Mouse (Mus musculus): ENCODE measurements around the gene Plac1. TPM values are rescaled to one million over a fixed set of nuclear protein-coding genes. Genes with fewer than 3 reads are reported as not detected.

Plac1 gene
- polyA plus RNA-seq, 1 experiment from 2014 or later = 2.0 TPM

DNA sequence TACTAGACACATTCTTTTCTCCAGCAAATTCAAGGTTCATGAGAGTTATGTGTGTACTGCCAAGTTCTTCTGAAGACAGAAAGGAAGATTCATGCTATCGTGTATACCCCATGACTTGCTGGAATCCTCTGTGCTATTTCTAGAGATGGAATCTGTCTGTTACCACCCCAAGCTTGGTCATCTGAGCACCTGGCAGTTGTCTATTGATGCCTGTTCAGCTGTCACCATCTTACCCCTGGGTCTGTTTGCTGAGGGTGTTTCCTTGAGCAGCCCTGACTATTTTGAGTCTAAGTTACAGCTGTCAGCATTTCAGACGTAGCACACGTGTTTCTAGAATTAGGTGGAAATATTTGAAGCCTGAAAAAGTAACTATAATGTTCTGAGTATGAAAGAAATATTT is 60.1 kb downstream of the Plac1 start:
- 83% methylated on average over 3 of the region's 3 CpGs for WGBS
- no peaks in the 10 kb centered on the region for H3K9me3 ChIP-seq
- H3K4me3 ChIP-seq = no peak overlapping the region
- H3K4me1 ChIP-seq = no peaks in the 10 kb centered on the region
- H3K27ac ChIP-seq = no peak overlapping the region
- DNase-seq (ENCODE audit: extremely low spot score, low spot score) = no peak
- no peaks in the 10 kb centered on the region for H3K27me3 ChIP-seq (ENCODE audit: poor library complexity, severe bottlenecking)
- H3K36me3 ChIP-seq (replicated peaks) = no peaks in the 10 kb centered on the region

DNA sequence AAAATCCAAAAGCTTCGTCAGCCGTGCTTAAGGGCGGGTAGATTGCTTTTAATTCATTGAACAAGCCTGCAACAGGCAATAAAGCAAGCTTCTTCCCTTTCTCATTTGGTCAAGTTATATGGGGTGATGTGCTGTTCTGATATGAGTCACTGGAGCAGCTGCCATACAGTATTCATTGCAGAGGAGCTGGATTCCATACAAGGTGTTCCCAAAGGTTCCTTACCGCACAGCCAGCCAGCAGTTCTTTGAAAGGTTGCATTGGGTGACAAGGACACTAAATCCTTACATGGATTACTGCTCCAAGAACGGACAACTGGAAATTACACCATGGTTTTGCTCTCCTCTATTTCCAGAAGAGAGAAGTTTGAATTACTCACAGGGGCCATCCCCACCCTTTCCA is 63.6 kb downstream of the Plac1 start:
- Histone ChIP-seq H3K36me3 (replicated peaks) (no peaks in the 10 kb centered on the region), H3K4me1 (no peaks in the 10 kb centered on the region), H3K9me3 (no peaks in the 10 kb centered on the region), H3K4me3 (no peak overlapping the region), H3K27ac (no peak overlapping the region), H3K27me3 (ENCODE audit: poor library complexity, severe bottlenecking) (no peaks in the 10 kb centered on the region)
- no peak for DNase-seq (ENCODE audit: extremely low spot score, low spot score)
- 92% methylated on average over 5 of the region's 5 CpGs for WGBS

DNA sequence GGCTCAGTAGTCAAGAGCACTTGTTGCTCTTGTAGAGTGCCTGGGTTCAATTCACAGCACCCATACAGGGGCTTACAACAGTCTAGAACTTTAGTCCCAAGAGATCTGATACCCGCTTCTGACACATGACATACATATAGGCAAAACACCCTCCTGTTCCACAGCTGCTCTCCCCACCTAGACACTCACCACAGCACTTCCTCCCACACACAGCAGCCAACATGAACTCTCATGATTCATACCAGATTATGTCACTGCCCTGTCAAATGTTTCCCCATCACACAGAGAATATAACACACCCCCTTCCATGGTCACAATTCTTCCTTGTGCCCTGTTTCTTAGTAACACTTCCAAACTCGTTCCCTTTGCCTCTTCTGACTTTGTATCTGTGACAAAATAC is 71.3 kb downstream of the Plac1 start:
- no peak overlapping the region for H3K27ac ChIP-seq
- peaks cover 7% of the 10 kb centered on the region; the same call in 1 of the 2 replicates for H3K27me3 ChIP-seq (ENCODE audit: poor library complexity, severe bottlenecking)
- H3K9me3 ChIP-seq = no peaks in the 10 kb centered on the region
- no peak overlapping the region for H3K4me3 ChIP-seq
- WGBS = 85% methylated on average over 2 of the region's 2 CpGs
- no peak for DNase-seq (ENCODE audit: extremely low spot score, low spot score)
- H3K36me3 ChIP-seq (replicated peaks) = no peaks in the 10 kb centered on the region
- H3K4me1 ChIP-seq = peaks cover 12% of the 10 kb centered on the region; the same call in 1 of the 2 replicates

DNA sequence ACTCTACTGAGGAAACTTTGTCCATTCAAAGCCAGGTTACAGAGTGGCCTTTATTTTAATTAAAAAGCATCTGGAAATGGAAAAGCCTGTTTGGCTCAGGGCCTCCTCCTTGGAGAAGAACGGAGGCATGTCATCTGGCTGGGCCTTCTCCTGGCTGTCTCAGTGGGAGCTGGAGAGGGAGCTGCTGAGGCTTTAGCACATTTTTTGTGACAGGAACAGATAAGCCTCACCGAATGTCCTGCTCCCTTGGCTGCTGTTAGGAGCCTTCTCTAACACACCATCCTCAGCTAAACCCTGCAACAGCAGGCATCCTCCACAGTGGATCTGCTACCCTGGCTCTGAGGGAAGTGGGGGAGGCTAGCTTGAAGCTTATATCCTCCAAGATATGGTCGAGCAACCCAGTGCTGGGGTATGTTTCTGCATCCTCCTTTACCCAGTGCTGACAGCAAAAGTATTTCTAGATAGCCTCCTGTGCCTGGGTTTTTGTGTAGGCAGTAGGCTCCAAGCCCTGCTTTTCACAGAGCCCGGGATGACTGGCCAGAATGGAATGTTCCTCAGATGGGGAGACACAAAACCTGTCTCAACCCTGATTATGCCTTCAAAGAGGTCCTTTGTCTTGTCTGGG is 72.9 kb downstream of the Plac1 start:
- WGBS = 73% methylated on average over 4 of the region's 4 CpGs
- Histone ChIP-seq H3K36me3 (replicated peaks) (no peaks in the 10 kb centered on the region), H3K27ac (no peak overlapping the region), H3K4me3 (no peak overlapping the region), H3K9me3 (no peaks in the 10 kb centered on the region), H3K4me1 (peaks cover 19% of the 10 kb centered on the region), H3K27me3 (ENCODE audit: poor library complexity, severe bottlenecking) (peaks cover 7% of the 10 kb centered on the region; the same call in 1 of the 2 replicates)
- DNase-seq (ENCODE audit: extremely low spot score, low spot score) = no peak

DNA sequence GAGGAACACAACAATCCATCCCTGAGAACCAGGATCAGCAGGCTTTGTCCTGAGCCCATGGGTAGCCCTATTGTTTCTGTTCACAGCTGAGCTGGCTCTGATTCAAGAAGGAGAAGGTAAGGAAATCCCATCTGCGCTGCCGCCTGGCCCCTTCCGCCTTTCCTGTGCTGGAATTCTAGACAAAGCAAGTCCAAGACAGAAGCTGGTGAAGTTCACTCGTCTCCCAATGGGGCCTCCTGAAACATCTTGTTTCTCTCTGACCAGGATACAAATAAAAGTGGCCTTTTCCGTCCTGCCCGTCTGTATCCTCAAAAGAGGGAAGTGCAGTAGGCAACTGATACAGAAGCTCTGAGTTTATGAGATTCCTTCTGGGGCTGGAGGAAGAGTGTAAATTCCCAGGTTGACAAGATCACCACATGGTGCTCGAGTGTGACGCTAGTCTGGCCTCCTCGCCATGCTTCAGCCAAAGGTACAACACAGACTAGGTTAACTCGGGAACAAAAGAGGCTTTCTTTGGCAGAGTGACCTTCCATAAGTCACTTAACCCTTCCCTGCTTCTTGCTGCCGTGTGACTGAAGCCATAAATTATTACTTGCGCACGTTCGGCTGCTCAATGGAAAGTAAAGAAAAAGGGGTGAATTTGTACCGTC is 73.5 kb downstream of the Plac1 start:
- Histone ChIP-seq H3K4me3 (no peak overlapping the region), H3K9me3 (no peaks in the 10 kb centered on the region), H3K27me3 (ENCODE audit: poor library complexity, severe bottlenecking) (peaks cover 7% of the 10 kb centered on the region; the same call in 1 of the 2 replicates), H3K27ac (no peak overlapping the region), H3K4me1 (peaks cover 25% of the 10 kb centered on the region), H3K36me3 (replicated peaks) (no peaks in the 10 kb centered on the region)
- WGBS = 53% methylated on average over 15 of the region's 15 CpGs
- DNase-seq (ENCODE audit: extremely low spot score, low spot score) = no peak

DNA sequence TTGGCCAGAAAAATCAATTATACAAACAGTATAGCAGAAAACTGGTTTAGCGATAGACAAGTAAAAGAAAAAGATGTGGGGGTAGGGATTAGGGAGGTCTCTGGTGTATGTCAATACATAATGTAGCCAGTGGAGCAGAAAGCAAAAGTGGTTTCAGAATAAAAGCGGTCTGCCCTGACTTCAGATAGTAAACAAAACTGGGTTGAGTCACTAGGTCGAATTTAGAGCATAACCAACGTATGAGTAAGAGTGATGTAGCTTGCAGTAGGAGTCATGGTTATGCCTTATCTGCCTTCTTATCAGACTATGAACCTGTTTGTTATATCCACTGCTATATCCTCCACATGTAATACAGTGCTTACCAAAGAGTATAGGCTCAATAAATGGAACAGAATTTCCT is 77.3 kb downstream of the Plac1 start:
- Histone ChIP-seq H3K4me1 (peaks cover 30% of the 10 kb centered on the region), H3K27me3 (ENCODE audit: poor library complexity, severe bottlenecking) (peaks cover 7% of the 10 kb centered on the region; the same call in 1 of the 2 replicates), H3K4me3 (no peak overlapping the region), H3K36me3 (replicated peaks) (no peaks in the 10 kb centered on the region), H3K27ac (no peak overlapping the region), H3K9me3 (no peaks in the 10 kb centered on the region)
- WGBS = 50% methylated on average over 4 of the region's 4 CpGs
- no peak for DNase-seq (ENCODE audit: extremely low spot score, low spot score)

DNA sequence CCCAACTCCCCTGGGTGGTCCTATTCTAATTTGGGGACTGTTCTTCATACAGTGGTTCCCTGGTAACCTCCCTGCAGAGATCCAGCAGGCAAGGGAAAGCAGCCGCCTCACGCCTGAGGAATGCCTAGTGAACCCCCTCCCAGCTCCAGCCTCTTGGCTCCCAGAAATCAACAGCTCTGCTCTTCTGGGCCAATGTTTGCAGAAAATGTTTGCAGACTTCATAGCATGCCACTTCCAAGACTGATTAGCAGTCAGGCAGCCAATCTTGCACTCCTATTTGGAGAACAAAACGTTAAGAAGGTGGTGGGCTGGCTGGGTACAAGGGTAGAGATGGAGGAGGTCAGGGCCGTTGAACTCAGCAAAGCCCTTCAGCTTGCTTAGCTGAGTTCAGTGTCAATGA is 78.3 kb downstream of the Plac1 start:
- no peak overlapping the region for H3K4me3 ChIP-seq
- H3K36me3 ChIP-seq (replicated peaks) = no peaks in the 10 kb centered on the region
- DNase-seq (ENCODE audit: extremely low spot score, low spot score) = no peak
- peaks cover 24% of the 10 kb centered on the region for H3K4me1 ChIP-seq
- no peak overlapping the region for H3K27ac ChIP-seq
- H3K27me3 ChIP-seq (ENCODE audit: poor library complexity, severe bottlenecking) = peaks cover 7% of the 10 kb centered on the region; the same call in 1 of the 2 replicates
- WGBS = 61% methylated on average over 4 of the region's 4 CpGs
- H3K9me3 ChIP-seq = no peaks in the 10 kb centered on the region

DNA sequence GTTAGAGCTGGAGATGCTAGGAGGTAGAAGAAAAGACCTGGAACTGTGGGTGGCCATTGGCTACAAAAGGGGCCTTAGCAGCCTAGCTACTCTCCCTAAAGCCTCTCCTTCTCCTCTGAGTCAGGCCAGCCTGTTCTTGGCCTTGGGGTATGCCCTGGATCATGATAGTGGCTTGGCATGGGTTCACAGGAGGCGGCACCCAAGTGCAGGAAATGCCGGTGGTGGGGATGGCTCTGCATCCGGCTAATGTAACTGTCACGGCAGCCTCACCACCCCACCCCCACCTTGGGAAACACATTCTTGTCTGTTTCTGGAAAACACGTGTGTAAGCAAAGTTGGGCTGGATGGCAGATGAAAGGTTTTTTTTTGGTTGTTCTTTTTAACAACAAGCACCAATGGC is 78.8 kb downstream of the Plac1 start:
- Histone ChIP-seq H3K27me3 (ENCODE audit: poor library complexity, severe bottlenecking) (peaks cover 2% of the 10 kb centered on the region; the same call in 1 of the 2 replicates), H3K4me3 (no peak overlapping the region), H3K27ac (no peak overlapping the region), H3K36me3 (replicated peaks) (no peaks in the 10 kb centered on the region), H3K4me1 (peaks cover 19% of the 10 kb centered on the region), H3K9me3 (no peaks in the 10 kb centered on the region)
- WGBS = 72% methylated on average over 5 of the region's 5 CpGs
- DNase-seq (ENCODE audit: extremely low spot score, low spot score) = no peak

DNA sequence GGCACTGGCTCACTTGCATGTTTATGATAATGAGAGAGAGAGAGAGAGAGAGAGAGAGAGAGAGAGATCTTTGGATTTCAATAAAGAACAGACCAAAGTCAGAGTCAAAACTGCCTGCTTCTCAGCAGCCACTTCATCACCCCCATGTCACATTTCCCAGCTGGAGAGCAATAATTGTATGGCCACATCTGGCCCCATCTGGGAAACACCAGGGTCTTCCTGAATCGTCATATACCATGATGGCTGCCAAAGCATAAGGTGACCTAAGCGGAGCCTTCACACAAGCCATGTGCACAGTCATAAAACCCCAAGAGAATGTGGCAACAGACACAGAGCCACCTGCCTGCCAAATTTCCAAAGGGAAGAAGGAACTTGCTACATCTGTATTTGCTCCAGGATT is 91.9 kb downstream of the Plac1 start:
- H3K9me3 ChIP-seq = no peaks in the 10 kb centered on the region
- WGBS = 79% methylated on average over 2 of the region's 2 CpGs
- no peak for DNase-seq (ENCODE audit: extremely low spot score, low spot score)
- H3K36me3 ChIP-seq (replicated peaks) = no peaks in the 10 kb centered on the region
- no peaks in the 10 kb centered on the region for H3K4me1 ChIP-seq
- peaks cover 10% of the 10 kb centered on the region; the same call in 1 of the 2 replicates for H3K27me3 ChIP-seq (ENCODE audit: poor library complexity, severe bottlenecking)
- no peak overlapping the region for H3K4me3 ChIP-seq
- H3K27ac ChIP-seq = no peak overlapping the region

DNA sequence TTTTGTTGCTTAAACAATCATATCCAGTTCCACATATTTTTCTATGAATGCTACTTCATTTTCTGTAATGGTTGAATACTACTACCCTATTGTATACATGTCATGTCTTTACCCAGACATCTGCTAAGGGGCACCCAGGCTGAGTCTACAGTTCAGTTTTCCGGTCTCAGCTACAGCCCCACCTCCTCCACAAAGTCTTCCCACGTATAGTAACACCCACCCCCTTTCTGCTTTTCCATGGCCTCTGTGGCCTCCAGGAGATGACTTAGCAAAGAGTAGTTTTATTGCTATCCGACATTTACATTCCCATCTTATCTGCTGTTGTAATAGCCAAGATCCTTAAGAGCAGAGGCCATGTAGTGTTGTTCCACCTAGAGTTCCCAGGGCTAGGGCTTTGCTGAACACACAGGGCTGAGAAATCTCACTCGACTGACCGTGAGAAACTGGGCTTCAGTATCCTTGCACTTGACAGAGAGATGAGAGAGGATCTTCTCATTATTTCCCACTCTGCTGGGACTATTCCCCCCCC is 93.5 kb downstream of the Plac1 start:
- H3K4me3 ChIP-seq = no peak overlapping the region
- 85% methylated on average over 5 of the region's 5 CpGs for WGBS
- no peaks in the 10 kb centered on the region for H3K4me1 ChIP-seq
- H3K27ac ChIP-seq = no peak overlapping the region
- H3K27me3 ChIP-seq (ENCODE audit: poor library complexity, severe bottlenecking) = 0 out of 2 replicates have a peak, but pooled peaks cover 5% of the 10 kb centered on the region
- H3K9me3 ChIP-seq = no peaks in the 10 kb centered on the region
- DNase-seq (ENCODE audit: extremely low spot score, low spot score) = no peak
- H3K36me3 ChIP-seq (replicated peaks) = no peaks in the 10 kb centered on the region

DNA sequence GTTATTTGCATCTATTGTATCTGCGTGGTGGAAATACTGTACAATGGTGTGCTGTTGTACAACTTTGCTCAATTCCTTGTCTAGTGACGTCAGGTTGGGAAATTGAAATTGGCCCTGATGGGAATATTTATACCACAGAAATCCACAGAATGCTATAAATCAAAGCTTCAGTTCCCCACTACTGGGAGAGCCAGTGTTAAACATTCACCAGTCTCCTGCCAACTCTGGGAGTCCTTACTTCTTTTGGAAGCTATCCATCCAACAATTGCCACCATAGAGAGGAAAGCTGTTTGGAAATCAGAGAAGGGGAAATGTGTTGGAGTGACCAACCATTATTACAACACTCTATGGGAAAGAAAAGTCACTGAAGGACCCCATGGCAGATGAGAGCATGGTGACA is 100.3 kb downstream of the Plac1 start:
- H3K27me3 ChIP-seq (ENCODE audit: poor library complexity, severe bottlenecking) = peaks cover 7% of the 10 kb centered on the region; the same call in 1 of the 2 replicates
- WGBS = 92% methylated on average over 2 of the region's 2 CpGs
- no peak for DNase-seq (ENCODE audit: extremely low spot score, low spot score)
- no peaks in the 10 kb centered on the region for H3K36me3 ChIP-seq (replicated peaks)
- H3K9me3 ChIP-seq = no peaks in the 10 kb centered on the region
- H3K4me1 ChIP-seq = no peaks in the 10 kb centered on the region
- H3K27ac ChIP-seq = no peak overlapping the region
- H3K4me3 ChIP-seq = no peak overlapping the region

DNA sequence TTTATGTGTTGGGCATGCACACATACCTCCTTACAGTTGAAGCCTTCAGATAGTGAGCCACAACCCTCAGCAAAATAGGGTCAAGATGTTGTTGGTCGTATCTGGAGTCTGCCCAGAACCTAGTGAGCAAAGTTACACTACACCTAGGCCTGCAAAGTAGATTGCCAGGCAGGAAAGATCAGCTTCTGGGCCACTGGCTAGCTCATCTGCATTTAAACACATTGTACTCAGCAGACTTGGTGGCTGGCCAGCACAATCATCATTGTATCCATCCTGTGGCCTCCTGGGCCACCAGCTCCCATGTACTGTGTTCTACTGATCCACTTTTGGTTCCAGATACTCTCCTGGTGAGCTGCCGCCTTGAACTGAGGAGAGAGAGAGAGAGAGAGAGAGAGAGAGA is 102.8 kb downstream of the Plac1 start:
- no peak overlapping the region for H3K4me3 ChIP-seq
- no peaks in the 10 kb centered on the region for H3K9me3 ChIP-seq
- no peak for DNase-seq (ENCODE audit: extremely low spot score, low spot score)
- 82% methylated on average over 2 of the region's 2 CpGs for WGBS
- no peak overlapping the region for H3K27ac ChIP-seq
- H3K4me1 ChIP-seq = no peaks in the 10 kb centered on the region
- H3K27me3 ChIP-seq (ENCODE audit: poor library complexity, severe bottlenecking) = peaks cover 7% of the 10 kb centered on the region; the same call in 1 of the 2 replicates
- no peaks in the 10 kb centered on the region for H3K36me3 ChIP-seq (replicated peaks)

DNA sequence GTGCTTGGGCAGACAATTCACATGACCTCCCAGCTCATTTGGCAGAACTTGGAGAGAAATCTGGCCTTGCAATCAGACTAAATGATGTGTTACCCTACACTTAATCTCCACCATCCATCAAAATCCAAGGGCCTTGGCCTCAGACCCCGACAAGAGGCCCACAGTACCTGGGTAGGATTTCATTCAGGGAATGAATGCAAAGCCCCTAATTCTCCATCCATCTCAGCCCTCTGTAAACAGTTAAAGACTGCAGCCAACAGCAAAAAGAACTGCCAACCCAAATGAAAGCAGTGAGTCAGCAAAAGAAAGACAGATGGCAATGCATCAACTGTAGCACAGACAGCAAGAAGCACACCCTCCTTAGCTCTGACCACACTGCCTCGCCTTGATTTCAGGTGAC is 110.4 kb downstream of the Plac1 start:
- DNase-seq (ENCODE audit: extremely low spot score, low spot score) = no peak
- WGBS = 79% methylated on average over 2 of the region's 2 CpGs
- Histone ChIP-seq H3K4me3 (no peak overlapping the region), H3K27me3 (ENCODE audit: poor library complexity, severe bottlenecking) (no peaks in the 10 kb centered on the region), H3K36me3 (replicated peaks) (no peaks in the 10 kb centered on the region), H3K27ac (no peak overlapping the region), H3K9me3 (no peaks in the 10 kb centered on the region), H3K4me1 (0 out of 2 replicates have a peak, but pooled peaks cover 5% of the 10 kb centered on the region)
